In genomic region chr19:24994900-24995299, GRCm38 (mm10) we compare ENCODE assay signal across 12 mouse cellular contexts. TPM values are rescaled to one million over a fixed set of nuclear protein-coding genes. Genes with fewer than 3 reads are reported as not detected.
A peak's percentile ranks its signal among the peaks of the same experiment; 100 is the strongest.
DNase-seq lines count a peak whose midpoint lies in the region; ATAC-seq and TF ChIP-seq lines count a peak whose summit lies in the region.
"Had no signal": no experiment of that assay in that cellular context is flagged by ENCODE, and none has a peak within 500 bp of the region (broad histone marks: within the 10 kb centered on the region; RNA-seq: fewer than 3 reads in every experiment).

No protein-coding gene starts in this region.

- peak overlapping the region; percentile 10; the same call in 1 of the 2 replicates for H3K27ac ChIP-seq in liver, embryonic 12.5 days
- no peak overlapping the region for H3K27ac ChIP-seq in liver, embryonic 11.5 days (ENCODE audit: low read depth, low read length)
- H3K27ac ChIP-seq in intestine, embryonic 15.5 days = no peak overlapping the region
- H3K27ac ChIP-seq: heart, embryonic 13.5 days; midbrain, embryonic 10.5 days had no signal

- WGBS in liver, embryonic 12.5 days (ENCODE audit: insufficient replicate concordance) = 17% methylated on average over 8 of the region's 8 CpGs
- WGBS in liver, embryonic 11.5 days = 29% methylated on average over 8 of the region's 8 CpGs
- 32% methylated on average over 8 of the region's 8 CpGs for WGBS in intestine, embryonic 15.5 days

- H3K4me3 ChIP-seq in liver, embryonic 12.5 days = no peak overlapping the region
- H3K4me3 ChIP-seq in liver, embryonic 11.5 days (ENCODE audit: low read depth, low read length) = no peak overlapping the region
- no peak overlapping the region for H3K4me3 ChIP-seq in C2C12 (ENCODE audit: insufficient read depth, poor library complexity, severe bottlenecking)
- H3K4me3 ChIP-seq in intestine, embryonic 15.5 days (replicated peaks) = no peak overlapping the region
- H3K4me3 ChIP-seq: heart, embryonic 13.5 days; midbrain, embryonic 10.5 days had no signal

- H3K9ac ChIP-seq in liver, embryonic 12.5 days = no peak overlapping the region
- H3K9ac ChIP-seq in liver, embryonic 11.5 days (ENCODE audit: low read depth, low read length) = no peak overlapping the region
- no peak overlapping the region for H3K9ac ChIP-seq in intestine, embryonic 15.5 days
- H3K9ac ChIP-seq: heart, embryonic 13.5 days had no signal

- no peaks in the 10 kb centered on the region for H3K36me3 ChIP-seq in liver, embryonic 12.5 days
- no peaks in the 10 kb centered on the region for H3K36me3 ChIP-seq in liver, embryonic 11.5 days (ENCODE audit: control insufficient read depth, insufficient read depth, low read length)
- no peaks in the 10 kb centered on the region for H3K36me3 ChIP-seq in C2C12 (ENCODE audit: control insufficient read depth, insufficient read depth)
- no peaks in the 10 kb centered on the region for H3K36me3 ChIP-seq in intestine, embryonic 15.5 days
- H3K36me3 ChIP-seq: heart, embryonic 13.5 days; midbrain, embryonic 10.5 days had no signal

- H3K79me3 ChIP-seq in C2C12 (ENCODE audit: low read depth) = no peaks in the 10 kb centered on the region

- no peak for ATAC-seq in liver, embryonic 12.5 days
- ATAC-seq in liver, embryonic 11.5 days (replicated peaks; ENCODE audit: low FRiP score) = no peak
- no peak for ATAC-seq in intestine, embryonic 15.5 days

- intact Hi-C loops in left cerebral cortex, postnatal 4 days (cut with DNase I) = no loop called here

- H3K79me2 ChIP-seq in C2C12 (ENCODE audit: control insufficient read depth, insufficient read depth) = peaks cover 5% of the 10 kb centered on the region

- H3K4me2 ChIP-seq in liver, embryonic 12.5 days = no peak overlapping the region
- H3K4me2 ChIP-seq in liver, embryonic 11.5 days = no peak overlapping the region; the same call in 1 of the 2 replicates
- no peak overlapping the region for H3K4me2 ChIP-seq in intestine, embryonic 15.5 days (replicated peaks)
- H3K4me2 ChIP-seq: heart, embryonic 13.5 days had no signal

- no peaks in the 10 kb centered on the region for H3K9me3 ChIP-seq in liver, embryonic 12.5 days (replicated peaks)
- H3K9me3 ChIP-seq in liver, embryonic 11.5 days (ENCODE audit: control insufficient read depth, low read length) = no peaks in the 10 kb centered on the region
- H3K9me3 ChIP-seq in intestine, embryonic 15.5 days = no peaks in the 10 kb centered on the region
- H3K9me3 ChIP-seq: heart, embryonic 13.5 days; midbrain, embryonic 10.5 days had no signal

- no peak overlapping the region for H3ac ChIP-seq in C2C12 (ENCODE audit: control insufficient read depth, insufficient read length, low read depth)

- peaks cover 46% of the 10 kb centered on the region for H3K4me1 ChIP-seq in liver, embryonic 12.5 days
- peaks cover 11% of the 10 kb centered on the region for H3K4me1 ChIP-seq in liver, embryonic 11.5 days (replicated peaks; ENCODE audit: control insufficient read depth, insufficient read depth, low read length)
- H3K4me1 ChIP-seq in intestine, embryonic 15.5 days (replicated peaks) = peaks cover 3% of the 10 kb centered on the region; the same call in 1 of the 2 replicates

- DNase-seq in liver, embryonic 11.5 days (ENCODE audit: low spot score) = no peak
- DNase-seq in ZHBTc4 (ENCODE audit: low read depth, low spot score) = peak; percentile 21
- DNase-seq in fibroblast of lung, adult 2 months (ENCODE audit: low read depth) = peak; percentile 49
- DNase-seq in gastrocnemius, postnatal 25 days = no peak
- no peak for DNase-seq in left cerebral cortex, postnatal 4 days
- DNase-seq: adrenal gland, adult 8-10 months; cerebellum, adult 11-12 months had no signal

- H3K27me3 ChIP-seq in liver, embryonic 12.5 days (replicated peaks) = no peaks in the 10 kb centered on the region
- no peaks in the 10 kb centered on the region for H3K27me3 ChIP-seq in liver, embryonic 11.5 days (replicated peaks; ENCODE audit: control insufficient read depth, insufficient read depth, low read length)
- H3K27me3 ChIP-seq in C2C12 (ENCODE audit: control insufficient read depth, insufficient read depth, insufficient read length) = no peaks in the 10 kb centered on the region
- H3K27me3 ChIP-seq in intestine, embryonic 15.5 days (replicated peaks) = no peaks in the 10 kb centered on the region

- TF ChIP-seq CTCF in C2C12 (IDR thresholded peaks at IDR 0.05; ENCODE audit: control insufficient read depth, insufficient read depth, insufficient read length) = no peak

TF ChIP-seq in C2C12, 6 proteins besides CTCF, POLR2A, EP300 and RAD21:
- TF ChIP-seq CEBPB (IDR thresholded peaks at IDR 0.05; ENCODE audit: low read depth) (peak; percentile 67), FOSL1 (IDR thresholded peaks at IDR 0.05; ENCODE audit: insufficient read depth, low read length, poor library complexity, severe bottlenecking) (peak; percentile 85), MAX (IDR thresholded peaks at IDR 0.05) (no peak), MYOD1 (IDR thresholded peaks at IDR 0.05; ENCODE audit: control insufficient read depth, insufficient read length, low read depth) (peak; percentile 27), USF1 (IDR thresholded peaks at IDR 0.05; ENCODE audit: low read depth) (no peak), MYOG (IDR thresholded peaks at IDR 0.05; ENCODE audit: control insufficient read depth, extremely low read depth, insufficient read length) (no peak)

RNA-seq across cellular contexts. Expression of gene Dock8, which starts 4.4 kb away (rescaled TPM):
- polyA plus RNA-seq in liver, embryonic 12.5 days (2016; fragmentation: Nextera tagmentation; extraction: Ambion mirVana) = 10.6 and 11.0 TPM in 2 replicates
- 17.2 and 17.6 TPM in 2 replicates for polyA plus RNA-seq in liver, embryonic 11.5 days (2014; fragmentation: Nextera tagmentation; extraction: Ambion mirVana)
- polyA plus RNA-seq in C2C12 (2012; fragmentation: generic; extraction: Trizol) = 8.2 TPM
- 1 to 10 TPM; 2.5 to 2.6 TPM for total RNA-seq in gastrocnemius, postnatal 25 days (2021)
- 5.0 TPM in 2 replicates for polyA plus RNA-seq in intestine, embryonic 15.5 days (2015; fragmentation: Nextera tagmentation; extraction: Ambion mirVana)
- 1 to 10 TPM; 1.3 TPM for total RNA-seq in left cerebral cortex, postnatal 4 days (2021)

RNA-seq across cellular contexts. Expression of gene Cbwd1, which starts 33.5 kb away (rescaled TPM):
- 14.4 and 16.9 TPM in 2 replicates for polyA plus RNA-seq in liver, embryonic 12.5 days (2016; fragmentation: Nextera tagmentation; extraction: Ambion mirVana)
- polyA plus RNA-seq in liver, embryonic 11.5 days (2014; fragmentation: Nextera tagmentation; extraction: Ambion mirVana) = 23.0 and 23.3 TPM in 2 replicates
- polyA plus RNA-seq in C2C12 (2012; fragmentation: generic; extraction: Trizol) = 10.4 TPM
- 10 to 100 TPM; 13.6 to 15.2 TPM for total RNA-seq in gastrocnemius, postnatal 25 days (2021)
- polyA plus RNA-seq in intestine, embryonic 15.5 days (2015; fragmentation: Nextera tagmentation; extraction: Ambion mirVana) = 16.2 and 18.8 TPM in 2 replicates
- total RNA-seq in left cerebral cortex, postnatal 4 days (2021) = 10 to 100 TPM; 10.0 to 10.9 TPM

Comparison
In these comparisons a context has a peak if more than half of its experiments do, and no peak if none do; other contexts are left out.
1. DNase-seq: peak in ZHBTc4 (single experiment) and fibroblast of lung, adult 2 months (single experiment); none in liver, embryonic 11.5 days (single experiment), gastrocnemius, postnatal 25 days (single experiment) and left cerebral cortex, postnatal 4 days (single experiment).